Mouse (Mus musculus) 3134 (cell line): ENCODE data around the gene Pde1a.

Source experiments
- DNase-seq: peaks from one replicate; pipeline ENCODE4 v3.0.0-alpha.2; 2011; ENCODE audit warnings: low spot score; ENCODE audit not compliant: insufficient read length; ENCODE audit errors: extremely low read depth

Gene Pde1a

GRCm38 (mm10) chr2:79966681-79967506 lies 162.4 kb downstream of the Pde1a start:
- no peak for DNase-seq

GRCm38 (mm10) chr2:79966086-79966485 lies 163.2 kb downstream of the Pde1a start:
- DNase-seq = no peak

- no peak for DNase-seq
Measured at GRCm38 (mm10) chr2:79964964-79965363, 164.3 kb downstream of the Pde1a start.

- no peak for DNase-seq
Measured at GRCm38 (mm10) chr2:79961421-79961820, 167.8 kb downstream of the Pde1a start.

- DNase-seq = no peak
Measured at GRCm38 (mm10) chr2:79957659-79958340, 171.5 kb downstream of the Pde1a start.

- DNase-seq = no peak
Measured at GRCm38 (mm10) chr2:79945898-79946675, 183.2 kb downstream of the Pde1a start.

- no peak for DNase-seq
Measured at GRCm38 (mm10) chr2:79934660-79935059, 194.6 kb downstream of the Pde1a start.

- no peak for DNase-seq
Measured at GRCm38 (mm10) chr2:79922356-79922755, 206.9 kb downstream of the Pde1a start.

- no peak for DNase-seq
Measured at GRCm38 (mm10) chr2:79921375-79921774, 207.9 kb downstream of the Pde1a start.

- no peak for DNase-seq
Measured at GRCm38 (mm10) chr2:79920438-79920837, 208.8 kb downstream of the Pde1a start.

GRCm38 (mm10) chr2:79901841-79902510 lies 227.3 kb downstream of the Pde1a start:
- DNase-seq = no peak

- no peak for DNase-seq
Measured at GRCm38 (mm10) chr2:79898522-79898921, 230.7 kb downstream of the Pde1a start.

- DNase-seq = no peak
Measured at GRCm38 (mm10) chr2:79892829-79893228, 236.4 kb downstream of the Pde1a start.

GRCm38 (mm10) chr2:79891760-79892570 lies 237.3 kb downstream of the Pde1a start:
- DNase-seq = no peak

- DNase-seq = no peak
Measured at GRCm38 (mm10) chr2:79890726-79891125, 238.5 kb downstream of the Pde1a start.

GRCm38 (mm10) chr2:79883631-79884350 lies 245.5 kb downstream of the Pde1a start:
- DNase-seq = no peak

GRCm38 (mm10) chr2:79883210-79883609 lies 246.0 kb downstream of the Pde1a start:
- no peak for DNase-seq

- peak; percentile 5 for DNase-seq
Measured at GRCm38 (mm10) chr2:79865275-79865999, 263.8 kb downstream of the Pde1a start.

- no peak for DNase-seq
Measured at GRCm38 (mm10) chr2:79856874-79857273, 272.4 kb downstream of the Pde1a start.
